Mouse (Mus musculus): ENCODE data around the gene Lsp1. TPM values are rescaled to one million over a fixed set of nuclear protein-coding genes. Genes with fewer than 3 reads are reported as not detected.

The Lsp1 gene
- total and polyA plus RNA-seq, 3 experiments: 0.09 to 0.16 TPM; not detected in 1

DNA sequence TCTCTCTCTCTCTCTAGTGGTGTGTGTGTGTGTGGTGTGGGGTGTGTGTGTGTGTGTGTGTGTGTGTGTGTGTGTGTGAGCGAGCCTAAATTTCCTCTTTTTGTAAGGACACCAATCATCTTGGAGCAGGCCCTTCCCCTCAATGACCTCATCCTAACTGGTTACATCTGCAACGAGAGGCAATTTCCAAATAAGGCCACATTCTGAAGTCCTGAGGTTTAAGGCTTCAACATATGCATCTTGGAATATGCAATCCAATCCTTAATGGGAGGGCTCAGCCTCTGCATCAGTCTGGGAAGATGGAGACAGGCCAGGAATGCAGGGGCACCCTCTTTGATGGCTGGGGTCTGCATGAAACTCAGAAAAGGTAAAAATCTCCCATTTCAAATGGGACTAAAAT is 2.6 kb upstream of the Lsp1 start:
- no peak for DNase-seq (ENCODE audit: low spot score)
- Histone ChIP-seq H3K4me3 (ENCODE audit: low read depth, low read length) (no peak overlapping the region), H3K4me1 (ENCODE audit: insufficient read depth, low read depth, low read length) (no peaks in the 10 kb centered on the region; the same call in 1 of the 2 replicates), H3K9me3 (replicated peaks) (no peaks in the 10 kb centered on the region), H3K27me3 (ENCODE audit: insufficient read depth, low read length) (peaks cover 28% of the 10 kb centered on the region), H3K36me3 (replicated peaks) (no peaks in the 10 kb centered on the region)
- no peak for ATAC-seq (ENCODE audit: extremely low read depth, insufficient number of reproducible peaks, low FRiP score, poor library complexity, severe bottlenecking)
- TF ChIP-seq POLR2AphosphoS5 (IDR thresholded peaks at IDR 0.05; ENCODE audit: insufficient replicate concordance, low read depth, low read length) (no peak), GATA1 (IDR thresholded peaks at IDR 0.05; ENCODE audit: borderline replicate concordance, low read length) (no peak), TAL1 (conservative IDR thresholded peaks at IDR 0.05; ENCODE audit: low read depth, low read length) (no peak), GATA2 (IDR thresholded peaks at IDR 0.05; ENCODE audit: borderline replicate concordance, low read depth, low read length) (no peak), CTCF (IDR thresholded peaks at IDR 0.05; ENCODE audit: low read depth, low read length) (no peak)

DNA sequence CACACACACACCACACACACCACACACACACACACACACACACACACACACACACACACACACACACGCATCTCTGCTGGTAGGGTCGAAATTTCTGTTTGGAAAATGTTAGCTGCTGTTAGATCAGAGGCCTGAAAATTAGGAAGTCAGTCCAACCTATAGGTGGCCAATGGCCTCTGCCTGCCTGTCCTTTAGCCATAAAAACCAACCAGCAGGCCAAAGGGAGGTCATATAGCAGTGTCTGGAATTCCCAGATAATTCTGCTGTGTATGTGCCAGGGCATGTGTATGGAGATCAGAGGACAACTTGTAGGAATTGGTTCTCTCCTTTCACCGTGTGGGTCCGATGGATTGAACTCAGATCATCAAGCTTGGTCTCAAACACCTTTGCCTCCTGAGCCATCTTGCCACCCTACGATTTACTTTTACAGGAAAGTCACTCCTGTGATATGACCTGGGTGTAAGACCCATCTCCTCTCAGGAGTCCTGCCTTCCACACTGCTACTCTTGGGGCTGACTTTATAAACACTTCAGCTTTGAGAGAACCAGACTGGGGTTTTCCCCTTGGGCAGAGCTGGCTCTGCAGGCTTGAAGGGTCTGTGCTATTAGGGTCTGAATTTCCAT is 1.8 kb upstream of the Lsp1 start:
- peaks cover 30% of the 10 kb centered on the region for H3K27me3 ChIP-seq (ENCODE audit: insufficient read depth, low read length)
- TF ChIP-seq GATA2 (IDR thresholded peaks at IDR 0.05; ENCODE audit: borderline replicate concordance, low read depth, low read length): no peak
- TF ChIP-seq TAL1 (conservative IDR thresholded peaks at IDR 0.05; ENCODE audit: low read depth, low read length): no peak
- TF ChIP-seq POLR2AphosphoS5 (IDR thresholded peaks at IDR 0.05; ENCODE audit: insufficient replicate concordance, low read depth, low read length): no peak
- TF ChIP-seq CTCF (IDR thresholded peaks at IDR 0.05; ENCODE audit: low read depth, low read length): no peak
- no peak for TF ChIP-seq GATA1 (IDR thresholded peaks at IDR 0.05; ENCODE audit: borderline replicate concordance, low read length)
- H3K9me3 ChIP-seq (replicated peaks): no peaks in the 10 kb centered on the region
- no peaks in the 10 kb centered on the region; the same call in 1 of the 2 replicates for H3K4me1 ChIP-seq (ENCODE audit: insufficient read depth, low read depth, low read length)
- H3K4me3 ChIP-seq (ENCODE audit: low read depth, low read length): no peak overlapping the region
- H3K36me3 ChIP-seq (replicated peaks): no peaks in the 10 kb centered on the region
- no peak for ATAC-seq (ENCODE audit: extremely low read depth, insufficient number of reproducible peaks, low FRiP score, poor library complexity, severe bottlenecking)
- DNase-seq (ENCODE audit: low spot score): no peak

DNA sequence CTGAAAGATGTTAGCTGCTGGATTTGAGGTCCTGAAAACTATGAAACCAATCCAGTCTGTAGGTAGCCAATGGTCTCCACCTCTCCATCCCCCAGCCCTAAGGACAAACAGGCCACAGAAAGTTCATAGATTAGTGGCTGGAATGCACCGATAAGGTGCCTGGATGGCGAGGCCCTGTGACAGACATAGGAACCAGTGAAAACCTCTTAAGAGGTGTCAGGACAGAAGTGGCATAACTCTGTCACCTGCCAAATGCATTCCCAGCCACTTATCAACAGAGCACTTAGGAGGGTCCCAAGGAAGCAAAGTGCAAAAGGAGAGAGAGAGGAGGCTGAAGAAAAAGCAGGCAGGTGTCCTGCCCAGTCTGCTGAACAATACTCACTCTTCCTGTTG is 1.3 kb upstream of the Lsp1 start:
- H3K36me3 ChIP-seq (replicated peaks): no peaks in the 10 kb centered on the region
- no peaks in the 10 kb centered on the region; the same call in 1 of the 2 replicates for H3K4me1 ChIP-seq (ENCODE audit: insufficient read depth, low read depth, low read length)
- H3K4me3 ChIP-seq (ENCODE audit: low read depth, low read length): no peak overlapping the region
- TF ChIP-seq GATA2 (IDR thresholded peaks at IDR 0.05; ENCODE audit: borderline replicate concordance, low read depth, low read length) (no peak), GATA1 (IDR thresholded peaks at IDR 0.05; ENCODE audit: borderline replicate concordance, low read length) (no peak), CTCF (IDR thresholded peaks at IDR 0.05; ENCODE audit: low read depth, low read length) (no peak), TAL1 (conservative IDR thresholded peaks at IDR 0.05; ENCODE audit: low read depth, low read length) (no peak), POLR2AphosphoS5 (IDR thresholded peaks at IDR 0.05; ENCODE audit: insufficient replicate concordance, low read depth, low read length) (no peak)
- no peak for DNase-seq (ENCODE audit: low spot score)
- H3K9me3 ChIP-seq (replicated peaks): no peaks in the 10 kb centered on the region
- peaks cover 31% of the 10 kb centered on the region for H3K27me3 ChIP-seq (ENCODE audit: insufficient read depth, low read length)
- ATAC-seq (ENCODE audit: extremely low read depth, insufficient number of reproducible peaks, low FRiP score, poor library complexity, severe bottlenecking): no peak

DNA sequence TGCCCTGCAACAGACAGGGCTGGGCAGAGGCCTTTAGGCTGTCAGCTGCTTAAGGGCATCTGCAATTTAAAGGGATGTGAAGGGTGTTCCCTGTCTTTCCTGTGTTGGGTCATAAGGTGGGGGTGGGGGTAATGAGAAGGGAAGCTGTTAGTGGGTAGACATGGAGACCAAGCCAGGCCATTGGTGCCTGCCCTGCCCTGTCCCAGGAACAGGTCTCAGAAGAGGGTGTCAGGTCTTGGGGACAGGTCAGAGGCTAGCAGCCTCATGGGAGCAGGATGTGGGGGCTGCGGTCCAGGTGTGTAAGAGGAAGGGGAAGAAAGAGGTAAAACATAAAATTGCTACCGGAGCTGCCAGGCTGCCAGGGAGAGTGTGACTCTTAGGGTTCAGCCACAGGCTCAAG is 837 bp downstream of the Lsp1 start:
- no peaks in the 10 kb centered on the region; the same call in 1 of the 2 replicates for H3K4me1 ChIP-seq (ENCODE audit: insufficient read depth, low read depth, low read length)
- no peaks in the 10 kb centered on the region for H3K36me3 ChIP-seq (replicated peaks)
- no peak overlapping the region for H3K4me3 ChIP-seq (ENCODE audit: low read depth, low read length)
- ATAC-seq (ENCODE audit: extremely low read depth, insufficient number of reproducible peaks, low FRiP score, poor library complexity, severe bottlenecking): no peak
- TF ChIP-seq CTCF (IDR thresholded peaks at IDR 0.05; ENCODE audit: low read depth, low read length) (no peak), POLR2AphosphoS5 (IDR thresholded peaks at IDR 0.05; ENCODE audit: insufficient replicate concordance, low read depth, low read length) (no peak), TAL1 (conservative IDR thresholded peaks at IDR 0.05; ENCODE audit: low read depth, low read length) (no peak), GATA2 (IDR thresholded peaks at IDR 0.05; ENCODE audit: borderline replicate concordance, low read depth, low read length) (no peak), GATA1 (IDR thresholded peaks at IDR 0.05; ENCODE audit: borderline replicate concordance, low read length) (no peak)
- H3K27me3 ChIP-seq (ENCODE audit: insufficient read depth, low read length): peaks cover 20% of the 10 kb centered on the region
- DNase-seq (ENCODE audit: low spot score): no peak
- no peaks in the 10 kb centered on the region for H3K9me3 ChIP-seq (replicated peaks)

DNA sequence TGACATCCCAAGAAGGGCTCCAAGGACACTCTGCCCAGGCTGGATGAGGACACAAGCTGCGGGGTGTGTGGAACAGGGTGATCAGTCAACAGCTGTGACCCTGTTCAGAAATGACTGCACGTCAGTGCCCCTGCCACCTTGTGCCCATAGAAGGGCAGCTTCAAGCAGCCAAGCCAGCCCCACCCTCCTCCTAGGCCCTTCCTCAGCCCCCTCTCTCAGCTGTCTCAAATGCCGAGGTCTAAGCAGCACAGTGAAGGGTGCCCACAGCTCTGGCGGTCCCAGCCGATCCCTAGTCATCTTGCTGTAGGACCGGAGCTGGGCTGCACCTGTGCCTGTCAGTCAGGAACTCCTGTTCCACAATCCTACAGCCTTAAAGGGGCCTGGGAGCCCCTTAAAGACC is 1.6 kb downstream of the Lsp1 start:
- Histone ChIP-seq H3K4me1 (ENCODE audit: insufficient read depth, low read depth, low read length) (no peaks in the 10 kb centered on the region), H3K27me3 (ENCODE audit: insufficient read depth, low read length) (peaks cover 17% of the 10 kb centered on the region), H3K36me3 (replicated peaks) (no peaks in the 10 kb centered on the region), H3K9me3 (replicated peaks) (no peaks in the 10 kb centered on the region), H3K4me3 (ENCODE audit: low read depth, low read length) (no peak overlapping the region)
- no peak for ATAC-seq (ENCODE audit: extremely low read depth, insufficient number of reproducible peaks, low FRiP score, poor library complexity, severe bottlenecking)
- TF ChIP-seq GATA1 (IDR thresholded peaks at IDR 0.05; ENCODE audit: borderline replicate concordance, low read length): no peak
- TF ChIP-seq CTCF (IDR thresholded peaks at IDR 0.05; ENCODE audit: low read depth, low read length): no peak
- no peak for TF ChIP-seq GATA2 (IDR thresholded peaks at IDR 0.05; ENCODE audit: borderline replicate concordance, low read depth, low read length)
- no peak for TF ChIP-seq TAL1 (conservative IDR thresholded peaks at IDR 0.05; ENCODE audit: low read depth, low read length)
- TF ChIP-seq POLR2AphosphoS5 (IDR thresholded peaks at IDR 0.05; ENCODE audit: insufficient replicate concordance, low read depth, low read length): no peak
- DNase-seq (ENCODE audit: low spot score): no peak

DNA sequence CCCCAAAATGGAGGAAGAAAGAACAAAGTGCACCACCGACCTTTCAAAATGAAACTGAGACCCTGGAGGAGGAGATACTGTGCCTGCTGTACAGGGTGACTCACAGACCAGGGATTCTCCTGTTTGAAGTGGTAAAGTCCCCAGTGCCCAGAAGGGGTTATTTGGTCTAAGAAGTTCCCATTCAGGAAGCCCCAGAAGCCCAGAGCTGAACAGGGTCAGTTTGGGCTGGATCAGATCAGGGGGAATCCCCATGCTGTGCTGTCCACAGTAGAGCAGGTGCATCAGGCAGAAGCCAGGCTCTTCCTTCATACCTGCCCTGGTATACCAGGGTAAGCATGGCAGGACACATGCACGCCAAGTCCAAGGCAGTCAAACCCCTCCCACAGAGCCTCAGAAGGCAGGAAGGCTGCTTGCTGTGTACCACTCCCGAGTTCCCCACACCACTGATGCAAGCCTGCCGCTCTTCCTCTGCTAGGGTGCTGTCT is 2.0 kb downstream of the Lsp1 start:
- Histone ChIP-seq H3K36me3 (replicated peaks) (no peaks in the 10 kb centered on the region), H3K4me3 (ENCODE audit: low read depth, low read length) (no peak overlapping the region), H3K9me3 (replicated peaks) (no peaks in the 10 kb centered on the region), H3K4me1 (ENCODE audit: insufficient read depth, low read depth, low read length) (no peaks in the 10 kb centered on the region), H3K27me3 (ENCODE audit: insufficient read depth, low read length) (peaks cover 17% of the 10 kb centered on the region)
- ATAC-seq (ENCODE audit: extremely low read depth, insufficient number of reproducible peaks, low FRiP score, poor library complexity, severe bottlenecking): no peak
- no peak for TF ChIP-seq GATA2 (IDR thresholded peaks at IDR 0.05; ENCODE audit: borderline replicate concordance, low read depth, low read length)
- no peak for TF ChIP-seq POLR2AphosphoS5 (IDR thresholded peaks at IDR 0.05; ENCODE audit: insufficient replicate concordance, low read depth, low read length)
- no peak for TF ChIP-seq CTCF (IDR thresholded peaks at IDR 0.05; ENCODE audit: low read depth, low read length)
- TF ChIP-seq TAL1 (conservative IDR thresholded peaks at IDR 0.05; ENCODE audit: low read depth, low read length): no peak
- no peak for TF ChIP-seq GATA1 (IDR thresholded peaks at IDR 0.05; ENCODE audit: borderline replicate concordance, low read length)
- DNase-seq (ENCODE audit: low spot score): no peak

Measured in G1E (cell line).